Mouse (Mus musculus) stomach, postnatal 0 days (tissue): ENCODE measurements at regions not wholly inside any gene's neighbourhood (a gene's known extent, or its start where the extent isn't known, plus 50 kb on each side); places are given as distances from the start of the nearest gene placed in this dataset.

Experiments
- CTCF ChIP-seq: IDR thresholded peaks from 2 replicates; pipeline ENCODE4 v1.5.1; 2016; ENCODE audit warnings: antibody characterized with exemption, low read depth, mild to moderate bottlenecking, moderate library complexity
- EP300 ChIP-seq: optimal IDR thresholded peaks from 2 replicates; pipeline ENCODE3; 2016; ENCODE audit warnings: antibody characterized with exemption

DNA sequence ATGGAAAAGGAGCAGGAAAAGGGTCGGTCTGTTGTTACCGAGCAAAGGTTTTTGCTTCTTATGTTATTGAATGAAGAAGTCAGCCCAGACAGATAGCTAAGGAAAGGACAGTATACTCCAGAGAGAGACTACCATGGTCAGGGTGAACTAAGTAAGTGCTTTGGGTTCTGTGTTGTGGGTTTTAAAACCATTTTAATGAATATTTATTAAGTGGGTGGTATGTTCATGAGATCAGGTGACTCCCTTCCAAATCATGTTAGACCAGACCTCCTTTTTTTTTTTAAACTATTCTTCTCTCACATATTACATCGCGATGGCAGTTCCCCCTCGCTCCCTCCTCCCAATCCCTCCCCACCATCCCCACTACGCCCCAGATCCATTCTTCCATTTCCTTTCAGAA is 67.3 kb upstream of the Bach2 start:
- TF ChIP-seq CTCF (no peak), EP300 (no peak)
